Mouse (Mus musculus): ENCODE results near the gene Ppia.

- TF ChIP-seq EP300 (IDR thresholded peaks at IDR 0.05; ENCODE audit: insufficient read depth, low read depth, low read length) (no peak), POLR2A (IDR thresholded peaks at IDR 0.05; ENCODE audit: insufficient read depth, low read length) (no peak)
Measured at GRCm38 (mm10) chr11:6440171-6440570, 24.9 kb downstream of the Ppia start.

Data from ES-Bruce4 (cell line).